Mouse (Mus musculus) forebrain, postnatal 0 days (tissue): ENCODE data around the gene Timm17a. TPM values are rescaled to one million over a fixed set of nuclear protein-coding genes. Genes with fewer than 3 reads are reported as not detected.

ENCODE experiments used
- ATAC-seq: fragments of 200-750 bp; cut with Nextera tagmentation; 2 replicates; pipeline ENCODE4 v1.8.0; 2017; ENCODE audit warnings: mild to moderate bottlenecking, moderate library complexity
- DNase-seq: peaks from one replicate; pipeline ENCODE4 v3.0.0-alpha.2; 2015
- H3K27ac ChIP-seq: fragments of 300-500 bp; sonication (generic); 2 replicates; pipeline ENCODE4 v1.5.1; 2014; ENCODE audit warnings: low read depth, mild to moderate bottlenecking, antibody characterized with exemption, low read length, moderate library complexity, mixed read lengths
- H3K27me3 ChIP-seq: fragments of 300-500 bp; sonication (generic); 2 replicates; pipeline ENCODE4 v1.6.1; 2014; ENCODE audit warnings: mild to moderate bottlenecking, low read length, mixed read lengths; ENCODE audit not compliant: insufficient read depth
- H3K36me3 ChIP-seq: fragments of 300-500 bp; sonication (generic); 2 replicates; pipeline ENCODE4 v1.6.1; 2014; ENCODE audit warnings: mild to moderate bottlenecking, moderate library complexity; ENCODE audit not compliant: insufficient read depth
- H3K4me1 ChIP-seq: fragments of 300-500 bp; sonication (generic); 2 replicates; pipeline ENCODE4 v1.6.1; 2014; ENCODE audit warnings: antibody characterized with exemption; ENCODE audit not compliant: insufficient read depth
- H3K4me2 ChIP-seq: fragments of 300-500 bp; sonication (generic); 2 replicates; pipeline ENCODE4 v1.6.1; 2014; ENCODE audit warnings: low read depth, mild to moderate bottlenecking, moderate library complexity
- H3K4me3 ChIP-seq: fragments of 300-500 bp; sonication (generic); 2 replicates; pipeline ENCODE4 v1.5.1; 2014; ENCODE audit warnings: low read depth, low read length, mixed read lengths
- H3K9ac ChIP-seq: fragments of 300-500 bp; sonication (generic); 2 replicates; pipeline ENCODE4 v1.6.1; 2014; ENCODE audit warnings: mild to moderate bottlenecking
- H3K9me3 ChIP-seq: fragments of 300-500 bp; sonication (generic); 2 replicates; pipeline ENCODE4 v1.6.1; 2016; ENCODE audit warnings: low read length
- CTCF ChIP-seq: sonication (generic); IDR thresholded peaks from 2 replicates; pipeline ENCODE4 v1.5.1; 2016; ENCODE audit warnings: antibody characterized with exemption, control low read depth, low read depth
- WGBS: fragments of 180-500 bp; shearing (Covaris S2); extraction: QIAGEN DNeasy Blood & Tissue Kit; methylation state at CpG from one replicate; pipeline ENCODE4 v1.1.7; 2014; 5-methylcytosine and 5-hydroxymethylcytosine counted together
- polyA plus RNA-seq: library from polyadenylated mRNA; unstranded; fragments of >200 nt; fragmentation: Nextera tagmentation; extraction: Ambion mirVana; gene quantifications from 2 replicates; pipeline ENCODE4 v1.2.1, GENCODE M21; 2015
- total RNA-seq: library from RNA; depleted of rRNA; stranded (reverse); fragments of >200 nt; gene quantifications from 2 replicates; pipeline ENCODE4 v1.2.3, GENCODE M21; 2014

Gene Timm17a
- total and polyA plus RNA-seq, 2 experiments from 2014 or later = 36.1 to 141 TPM

GRCm38 (mm10) chr1:135281841-135282240, 31.7 kb downstream of the Timm17a start:
- ATAC-seq = no peak
- Histone ChIP-seq H3K27me3 (no peaks in the 10 kb centered on the region), H3K4me3 (no peak overlapping the region), H3K9me3 (no peaks in the 10 kb centered on the region), H3K9ac (no peak overlapping the region), H3K27ac (no peak overlapping the region), H3K4me1 (no peaks in the 10 kb centered on the region), H3K36me3 (peaks cover 16% of the 10 kb centered on the region), H3K4me2 (no peak overlapping the region)
- TF ChIP-seq CTCF = no peak
- 91% methylated on average over 17 of the region's 17 CpGs for WGBS
- no peak for DNase-seq

GRCm38 (mm10) chr1:135280646-135281045, 32.9 kb downstream of the Timm17a start:
- H3K4me2 ChIP-seq = no peak overlapping the region
- H3K27ac ChIP-seq = no peak overlapping the region
- H3K36me3 ChIP-seq = peaks cover 22% of the 10 kb centered on the region
- no peaks in the 10 kb centered on the region for H3K9me3 ChIP-seq
- H3K4me1 ChIP-seq = no peaks in the 10 kb centered on the region
- no peak; the same call in 1 of the 2 replicates for ATAC-seq
- WGBS = 45% methylated on average over 9 of the region's 9 CpGs
- no peak for TF ChIP-seq CTCF
- no peak overlapping the region for H3K4me3 ChIP-seq
- H3K27me3 ChIP-seq = no peaks in the 10 kb centered on the region
- DNase-seq = peak; percentile 63
- no peak overlapping the region for H3K9ac ChIP-seq

DNA sequence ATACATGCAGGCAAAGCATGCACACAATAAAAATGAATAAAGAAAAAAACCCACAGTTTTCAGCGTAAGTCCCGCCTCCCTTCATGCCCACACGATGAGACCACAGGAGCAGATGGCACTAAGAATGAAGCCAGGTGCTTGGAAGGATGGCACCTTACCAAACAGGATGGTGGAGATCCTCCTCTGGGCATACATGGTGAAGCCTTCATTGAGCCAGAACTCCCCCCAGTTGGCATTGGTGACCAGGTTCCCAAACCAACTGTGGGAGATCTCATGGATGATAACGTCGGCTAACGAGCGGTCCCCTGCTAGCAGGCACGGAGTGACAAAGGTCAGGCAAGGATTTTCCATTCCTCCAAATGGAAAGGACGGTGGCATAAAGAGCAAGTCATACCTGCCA, 42.2 kb downstream of the Timm17a start:
- H3K27ac ChIP-seq = no peak overlapping the region
- H3K4me3 ChIP-seq = no peak overlapping the region
- DNase-seq = no peak
- no peak overlapping the region for H3K9ac ChIP-seq
- no peaks in the 10 kb centered on the region for H3K9me3 ChIP-seq
- ATAC-seq = no peak
- H3K4me2 ChIP-seq = no peak overlapping the region
- no peaks in the 10 kb centered on the region for H3K4me1 ChIP-seq
- WGBS = 70% methylated on average over 9 of the region's 9 CpGs
- H3K27me3 ChIP-seq = no peaks in the 10 kb centered on the region
- peaks cover 66% of the 10 kb centered on the region for H3K36me3 ChIP-seq
- no peak for TF ChIP-seq CTCF

DNA sequence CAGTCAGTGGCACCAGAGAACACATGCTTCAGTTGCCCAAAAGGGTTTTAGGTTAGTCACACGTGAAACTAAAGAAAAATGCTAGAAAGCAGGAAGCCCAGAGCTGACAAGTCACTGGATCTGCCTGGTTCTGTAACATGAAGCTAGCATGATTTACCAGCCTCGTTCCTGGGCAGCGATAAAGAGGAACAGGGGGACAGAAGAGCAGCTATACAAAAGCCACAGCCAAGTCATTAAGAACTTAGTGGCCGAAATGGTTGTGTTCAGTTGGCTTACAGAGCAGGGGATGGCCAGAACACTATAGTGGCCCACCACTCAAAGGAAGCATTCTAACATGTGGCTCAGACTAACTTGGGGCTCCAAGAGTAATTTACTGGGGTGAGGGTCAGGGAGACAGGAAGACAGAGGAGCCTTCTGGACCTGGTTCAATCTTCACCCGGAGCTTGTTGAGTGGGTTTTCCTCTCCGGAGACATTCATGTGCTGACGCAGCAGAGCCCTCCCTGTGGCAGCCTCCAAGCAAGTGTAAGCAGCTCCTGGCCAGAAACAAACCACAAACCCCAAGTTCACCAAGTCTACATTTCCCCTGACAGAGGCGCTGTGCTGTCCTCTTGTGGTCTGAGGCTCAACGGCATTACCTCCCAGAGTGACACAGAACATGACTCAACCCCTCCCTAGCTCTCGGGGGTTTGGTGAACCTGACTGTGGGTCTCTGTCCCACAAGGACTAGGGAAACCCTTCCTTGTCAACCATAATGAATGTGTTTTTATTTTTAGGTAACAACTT, 45.7 kb downstream of the Timm17a start:
- ATAC-seq (no peak), DNase-seq (no peak)
- H3K27me3 ChIP-seq = no peaks in the 10 kb centered on the region
- TF ChIP-seq CTCF = peak; percentile 10; the same call in 1 of the 2 replicates
- whole genome bisulfite sequencing = 91% methylated on average over 10 of the region's 10 CpGs
- no peak overlapping the region for H3K9ac ChIP-seq
- H3K27ac ChIP-seq = no peak overlapping the region
- H3K9me3 ChIP-seq = no peaks in the 10 kb centered on the region
- no peaks in the 10 kb centered on the region for H3K4me1 ChIP-seq
- H3K4me3 ChIP-seq = no peak overlapping the region
- peaks cover 81% of the 10 kb centered on the region for H3K36me3 ChIP-seq
- H3K4me2 ChIP-seq = no peak overlapping the region

- H3K27ac ChIP-seq = no peak overlapping the region
- TF ChIP-seq CTCF = no peak
- peaks cover 72% of the 10 kb centered on the region for H3K36me3 ChIP-seq
- ATAC-seq (no peak), DNase-seq (no peak)
- no peaks in the 10 kb centered on the region for H3K27me3 ChIP-seq
- no peaks in the 10 kb centered on the region for H3K9me3 ChIP-seq
- WGBS = 89% methylated on average over 5 of the region's 5 CpGs
- H3K4me1 ChIP-seq = no peaks in the 10 kb centered on the region
- H3K4me2 ChIP-seq = no peak overlapping the region
- no peak overlapping the region for H3K9ac ChIP-seq
- no peak overlapping the region for H3K4me3 ChIP-seq
Observed at GRCm38 (mm10) chr1:135265834-135266233, 47.7 kb downstream of the Timm17a start.

DNA sequence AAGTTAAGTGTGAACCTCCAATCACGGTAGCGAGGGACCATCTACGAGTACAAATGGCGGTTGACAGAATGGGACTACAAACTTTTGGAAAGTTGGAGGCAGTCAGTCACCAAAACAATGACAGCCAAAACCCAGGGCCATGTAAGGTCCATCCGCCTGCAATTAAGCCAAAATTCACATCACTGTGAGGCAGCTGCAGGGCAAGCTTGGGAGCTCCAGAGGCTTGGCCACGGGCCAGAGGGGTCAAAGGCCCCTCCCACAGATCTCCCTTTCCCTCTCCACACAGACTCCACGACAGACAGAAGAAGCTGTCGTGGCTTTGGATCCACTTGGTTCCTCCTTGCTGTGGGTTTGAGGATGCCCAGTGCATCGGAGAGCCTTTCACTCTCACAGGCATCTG, 50.3 kb downstream of the Timm17a start:
- ATAC-seq (no peak), DNase-seq (no peak)
- Histone ChIP-seq H3K36me3 (peaks cover 63% of the 10 kb centered on the region), H3K4me1 (peaks cover 8% of the 10 kb centered on the region; the same call in 1 of the 2 replicates), H3K4me3 (no peak overlapping the region), H3K9me3 (no peaks in the 10 kb centered on the region), H3K27me3 (no peaks in the 10 kb centered on the region), H3K27ac (no peak overlapping the region), H3K9ac (no peak overlapping the region), H3K4me2 (no peak overlapping the region)
- WGBS = 85% methylated on average over 9 of the region's 9 CpGs
- TF ChIP-seq CTCF = no peak

DNA sequence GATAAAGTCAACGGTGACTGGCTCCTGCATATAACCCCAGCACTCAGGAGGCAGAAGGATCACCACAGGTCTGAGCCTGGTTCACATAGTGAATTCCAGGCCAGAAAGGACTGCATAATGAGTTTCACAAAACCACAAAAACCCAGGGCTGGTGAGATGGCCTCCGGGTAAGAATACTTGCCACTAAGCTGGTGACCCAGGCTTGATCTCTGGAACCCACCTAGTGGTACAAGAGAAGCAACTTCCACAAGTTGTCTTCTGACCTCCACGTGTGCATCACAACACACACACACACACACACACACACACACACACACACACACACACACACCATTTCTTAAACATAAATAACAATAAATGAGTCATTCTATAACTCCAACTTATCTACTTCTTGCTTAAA, 51.2 kb downstream of the Timm17a start:
- no peak for TF ChIP-seq CTCF
- H3K27ac ChIP-seq = no peak overlapping the region
- WGBS = 79% methylated on average over 3 of the region's 3 CpGs

More for the DNA sequence above, 51.2 kb downstream of the Timm17a start:
- Histone ChIP-seq H3K9ac (no peak overlapping the region), H3K9me3 (no peaks in the 10 kb centered on the region), H3K4me1 (peaks cover 9% of the 10 kb centered on the region; the same call in 1 of the 2 replicates), H3K4me3 (no peak overlapping the region), H3K27me3 (no peaks in the 10 kb centered on the region), H3K4me2 (no peak overlapping the region), H3K36me3 (peaks cover 53% of the 10 kb centered on the region)
- no peak for DNase-seq
- no peak for ATAC-seq
